Mouse (Mus musculus) layer of hippocampus, adult 18-20 months (tissue): ENCODE measurements around the gene Ccl17. TPM values are rescaled to one million over a fixed set of nuclear protein-coding genes. Genes with fewer than 3 reads are reported as not detected.

Experiments
- total RNA-seq, 2 experiments: library from RNA; stranded (reverse); gene quantifications; 2 replicates each; pipeline ENCODE4 v1.2.3; 2021

Ccl17 gene
- total RNA-seq, 2 experiments from 2014 or later, result 4.7 to 4.9 TPM

Other genes with a start within 250 kb of the Ccl17 start
- gene Rspry1, start 208.5 kb upstream of the Ccl17 start, total RNA-seq, result 10 to 100 TPM; 25.1 to 26.4 TPM
- 10 to 100 TPM; 37.7 to 46.2 TPM for gene Fam192a, start 208.5 kb upstream of the Ccl17 start, total RNA-seq
- 100 to 1,000 TPM; 138 to 153 TPM for gene Arl2bp, start 143.9 kb upstream of the Ccl17 start, total RNA-seq
- 10 to 100 TPM; 37.0 to 42.6 TPM for gene Pllp, start 114.2 kb upstream of the Ccl17 start, total RNA-seq
- under 1 TPM; 0.15 to 0.23 TPM for gene Ccl22, start 64.9 kb upstream of the Ccl17 start, total RNA-seq
- gene Cx3cl1, start 38.4 kb upstream of the Ccl17 start, total RNA-seq, result 100 to 1,000 TPM; 400 to 401 TPM
- 10 to 100 TPM; 75.1 to 91.6 TPM for gene Coq9, start 27.9 kb downstream of the Ccl17 start, total RNA-seq
- gene Ciapin1, start 27.9 kb downstream of the Ccl17 start, total RNA-seq, result 10 to 100 TPM; 69.4 to 77.1 TPM
- 10 to 100 TPM; 66.0 to 73.6 TPM for gene Polr2c, start 47.0 kb downstream of the Ccl17 start, total RNA-seq
- 10 to 100 TPM; 21.5 to 23.8 TPM for gene Dok4, start 65.9 kb downstream of the Ccl17 start, total RNA-seq
- 1 to 10 TPM; 1.3 to 2.1 TPM for gene Ccdc102a, start 107.6 kb downstream of the Ccl17 start, total RNA-seq
- under 1 TPM in 1 of 2 experiments, not detected in 1; 0.10 TPM for gene Adgrg5, start 113.2 kb downstream of the Ccl17 start, total RNA-seq
- gene Adgrg1, start 164.3 kb downstream of the Ccl17 start, total RNA-seq, result 100 to 1,000 TPM; 100 to 108 TPM
- under 1 TPM in 1 of 2 experiments, not detected in 1; 0.48 TPM for gene Adgrg3, start 207.2 kb downstream of the Ccl17 start, total RNA-seq
- gene Drc7, start 244.7 kb downstream of the Ccl17 start, total RNA-seq, result 1 to 10 TPM; 1.7 to 1.8 TPM